8 mouse cellular contexts compared by ENCODE assay signal in the genomic region with DNA sequence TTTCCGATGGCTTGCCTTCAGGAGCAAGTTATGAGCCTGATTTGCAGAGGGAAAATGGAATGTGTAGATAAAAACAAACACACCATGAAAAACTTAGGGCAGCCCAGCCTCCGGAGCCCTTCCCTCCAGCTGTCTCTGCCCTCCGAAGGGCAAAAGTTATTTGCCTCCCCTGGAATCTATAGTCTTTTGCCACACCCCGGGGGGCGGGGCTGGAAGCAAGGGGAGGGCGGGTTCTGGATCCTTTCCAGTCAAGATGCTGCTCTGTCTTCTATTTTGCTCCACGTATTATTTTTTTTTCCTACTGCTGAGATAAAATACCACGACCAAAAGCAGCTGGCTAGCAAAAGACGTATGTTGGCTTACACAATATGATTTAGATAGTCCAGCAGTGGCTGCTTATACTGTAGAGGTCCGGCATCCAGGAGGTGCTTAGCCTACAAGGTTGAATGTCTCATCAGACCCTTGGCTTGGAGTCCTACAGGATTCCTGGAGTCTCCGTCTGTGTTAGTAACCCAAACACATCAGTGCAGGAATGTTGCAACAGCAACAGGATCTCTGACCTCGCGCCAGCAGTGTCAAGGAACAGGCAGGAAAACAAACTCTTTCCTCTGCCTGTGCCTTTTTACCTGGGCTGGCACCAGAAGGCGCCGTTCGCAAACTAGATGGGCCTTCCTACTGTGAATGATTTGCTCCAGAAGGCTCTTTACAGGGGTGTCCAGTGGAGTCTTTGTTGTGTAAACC. TPM values are rescaled to one million over a fixed set of nuclear protein-coding genes. Genes with fewer than 3 reads are reported as not detected.
DNase-seq lines count a peak whose midpoint lies in the region; ATAC-seq and TF ChIP-seq lines count a peak whose summit lies in the region.

No protein-coding gene starts in this region.

- no peaks in the 10 kb centered on the region for H3K36me3 ChIP-seq in hindbrain, embryonic 12.5 days
- H3K36me3 ChIP-seq in liver, embryonic 14.5 days (replicated peaks; ENCODE audit: control insufficient read depth, insufficient read depth, low read depth): no peaks in the 10 kb centered on the region
- no peaks in the 10 kb centered on the region for H3K36me3 ChIP-seq in thymus, adult 2 months (ENCODE audit: control insufficient read depth, insufficient read depth, low read length)

- 5% methylated on average over 16 of the region's 16 CpGs for WGBS in hindbrain, embryonic 12.5 days
- WGBS in liver, embryonic 14.5 days (ENCODE audit: insufficient replicate concordance): 8% methylated on average over 16 of the region's 16 CpGs
- WGBS in thymus, adult 2 months: 16% methylated on average over 16 of the region's 16 CpGs

- peak overlapping the region; percentile 11; the same call in 1 of the 2 replicates for H3K4me2 ChIP-seq in hindbrain, embryonic 12.5 days (replicated peaks)
- H3K4me2 ChIP-seq in liver, embryonic 14.5 days (ENCODE audit: low read depth): peak overlapping the region; percentile 31

- no peak for TF ChIP-seq POLR2A in thymus, adult 2 months (IDR thresholded peaks at IDR 0.05; ENCODE audit: control insufficient read depth, extremely low read depth, insufficient read depth, low read length, poor library complexity)

- TF ChIP-seq EP300 in liver, embryonic 14.5 days (IDR thresholded peaks at IDR 0.05; ENCODE audit: low read depth): no peak

- DNase-seq in ES-CJ7 (ENCODE audit: low read depth, low spot score) (peak; percentile 68), R1 (ENCODE audit: low read depth, low spot score) (peak; percentile 95)
- DNase-seq in liver, embryonic 14.5 days (ENCODE audit: low read depth in 3 of 3, low spot score in 3 of 3): no peak
- DNase-seq in ovary, postnatal 14 days (ENCODE audit: low spot score): peak; percentile 10
- no peak for DNase-seq in frontal cortex, postnatal 10 days (ENCODE audit: low spot score in 2 of 2)
- no peak for DNase-seq in right cerebral cortex, postnatal 36 days (ENCODE audit: low spot score in 2 of 2)
- DNase-seq in thymus, adult 2 months: no peak

- H3K27me3 ChIP-seq in hindbrain, embryonic 12.5 days: peaks cover 17% of the 10 kb centered on the region
- H3K27me3 ChIP-seq in liver, embryonic 14.5 days (ENCODE audit: control insufficient read depth, insufficient read depth, low read length): peaks cover 9% of the 10 kb centered on the region
- H3K27me3 ChIP-seq in thymus, adult 2 months (ENCODE audit: control insufficient read depth, insufficient read depth, low read length): peaks cover 2% of the 10 kb centered on the region; the same call in 1 of the 2 replicates

- H3K4me1 ChIP-seq in hindbrain, embryonic 12.5 days: peaks cover 14% of the 10 kb centered on the region
- H3K4me1 ChIP-seq in liver, embryonic 14.5 days (replicated peaks; ENCODE audit: control insufficient read depth in 2 of 2, insufficient read depth in 2 of 2, low read length in 1 of 2): peaks cover 0 to 3% of the 10 kb centered on the region in 2 experiments; a peak in 1 of 4 replicates
- no peaks in the 10 kb centered on the region for H3K4me1 ChIP-seq in thymus, adult 2 months (replicated peaks; ENCODE audit: control insufficient read depth, insufficient read depth, low read length)

- no peak overlapping the region for H3K27ac ChIP-seq in hindbrain, embryonic 12.5 days
- no peak overlapping the region for H3K27ac ChIP-seq in liver, embryonic 14.5 days
- no peak overlapping the region for H3K27ac ChIP-seq in thymus, adult 2 months (ENCODE audit: control insufficient read depth, insufficient read depth, low read length)

- TF ChIP-seq CTCF in liver, embryonic 14.5 days (IDR thresholded peaks at IDR 0.05; ENCODE audit: low read depth): no peak
- no peak for TF ChIP-seq CTCF in thymus, adult 2 months (IDR thresholded peaks at IDR 0.05; ENCODE audit: borderline replicate concordance, control insufficient read depth, extremely low read depth, insufficient read depth, low read length, poor library complexity)

- H3K9ac ChIP-seq in hindbrain, embryonic 12.5 days: no peak overlapping the region
- no peak overlapping the region for H3K9ac ChIP-seq in liver, embryonic 14.5 days (replicated peaks)

- no peak overlapping the region for H3K4me3 ChIP-seq in hindbrain, embryonic 12.5 days
- no peak overlapping the region for H3K4me3 ChIP-seq in liver, embryonic 14.5 days (ENCODE audit: insufficient read depth in 1 of 2, low read depth in 2 of 2, low read length in 2 of 2)
- no peak overlapping the region for H3K4me3 ChIP-seq in thymus, adult 2 months (ENCODE audit: control insufficient read depth, insufficient read depth, low read length)

- ATAC-seq in hindbrain, embryonic 12.5 days (ENCODE audit: low FRiP score): no peak
- no peak for ATAC-seq in liver, embryonic 14.5 days (ENCODE audit: insufficient read depth)

- no peaks in the 10 kb centered on the region for H3K9me3 ChIP-seq in hindbrain, embryonic 12.5 days (replicated peaks)
- H3K9me3 ChIP-seq in liver, embryonic 14.5 days (ENCODE audit: control insufficient read depth, low read length): no peaks in the 10 kb centered on the region

RNA-seq across cellular contexts. Expression of a gene that starts 5.4 kb away (rescaled TPM):
- polyA plus RNA-seq in hindbrain, embryonic 12.5 days (2016; fragmentation: Nextera tagmentation; extraction: Ambion mirVana): 40.3 and 43.3 TPM in 2 replicates
- 15.8 and 17.2 TPM in 2 replicates for polyA plus RNA-seq in liver, embryonic 14.5 days (2012; rRNA removed)
- polyA plus RNA-seq in liver, embryonic 14.5 days (2014; fragmentation: Nextera tagmentation; extraction: Ambion mirVana): 8.9 and 10.2 TPM in 2 replicates
- polyA plus RNA-seq in thymus, adult 2 months (2012; rRNA removed): 45.3 and 46.5 TPM in 2 replicates

Comparison
In these comparisons a context has a peak if more than half of its experiments do, and no peak if none do; other contexts are left out.
1. DNase-seq: peak in ES-CJ7 (single experiment), R1 (single experiment) and ovary, postnatal 14 days (single experiment); none in liver, embryonic 14.5 days (0 of 3), frontal cortex, postnatal 10 days (0 of 2), right cerebral cortex, postnatal 36 days (0 of 2) and thymus, adult 2 months (single experiment).